Mouse (Mus musculus) thymus, postnatal 4 days (tissue): ENCODE results near the gene Hoxb3.

Source experiments
- DNase-seq: peaks from one replicate; pipeline ENCODE4 v3.0.0; 2021

The Hoxb3 gene

GRCm38 (mm10) chr11:96363807-96364206 is 40.7 kb downstream of the Hoxb3 start:
- no peak for DNase-seq

- no peak for DNase-seq
Observed at GRCm38 (mm10) chr11:96365441-96366091, 42.4 kb downstream of the Hoxb3 start, which contains the start of gene Hoxb1. TSS of gene Hoxb1 (plus strand) at chr11:96365752.

GRCm38 (mm10) chr11:96366092-96367041 is 43.2 kb downstream of the Hoxb3 start:
- peak; percentile 19 for DNase-seq

- no peak for DNase-seq
Observed at GRCm38 (mm10) chr11:96367141-96367540, 44.0 kb downstream of the Hoxb3 start.

GRCm38 (mm10) chr11:96368686-96369085 is 45.6 kb downstream of the Hoxb3 start:
- no peak for DNase-seq

GRCm38 (mm10) chr11:96369140-96369539 is 46.0 kb downstream of the Hoxb3 start:
- no peak for DNase-seq

GRCm38 (mm10) chr11:96371726-96372125 is 48.6 kb downstream of the Hoxb3 start:
- DNase-seq: no peak

- DNase-seq: no peak
Observed at GRCm38 (mm10) chr11:96372519-96372918, 49.4 kb downstream of the Hoxb3 start.

GRCm38 (mm10) chr11:96374810-96375209 is 51.7 kb downstream of the Hoxb3 start:
- DNase-seq: no peak

- no peak for DNase-seq
Observed at GRCm38 (mm10) chr11:96383381-96383780, 60.3 kb downstream of the Hoxb3 start.

- no peak for DNase-seq
Observed at GRCm38 (mm10) chr11:96387635-96388034, 64.5 kb downstream of the Hoxb3 start.

- DNase-seq: no peak
Observed at GRCm38 (mm10) chr11:96396772-96397626, 73.9 kb downstream of the Hoxb3 start.
